Mouse (Mus musculus) hindlimb bud, embryonic 11.5 days (tissue): Measurements from ENCODE around the gene Gria2.

ENCODE experiments used
- DNase-seq: peaks from one replicate; pipeline ENCODE4 v3.0.0-alpha.2; 2012; ENCODE audit warnings: low read depth, low spot score; ENCODE audit errors: extremely low spot score

Gene Gria2

GRCm38 (mm10) chr3:80776628-80777027 lies 26.0 kb downstream of the Gria2 start:
- DNase-seq = no peak

- DNase-seq = no peak
Measured at GRCm38 (mm10) chr3:80775971-80776370, 26.7 kb downstream of the Gria2 start.

GRCm38 (mm10) chr3:80774005-80774764 lies 28.4 kb downstream of the Gria2 start:
- no peak for DNase-seq

- no peak for DNase-seq
Measured at GRCm38 (mm10) chr3:80773232-80773631, 29.4 kb downstream of the Gria2 start.

- no peak for DNase-seq
Measured at GRCm38 (mm10) chr3:80769506-80770235, 33.0 kb downstream of the Gria2 start.

GRCm38 (mm10) chr3:80758955-80759354 lies 43.7 kb downstream of the Gria2 start:
- DNase-seq = no peak

GRCm38 (mm10) chr3:80758363-80758762 lies 44.3 kb downstream of the Gria2 start:
- DNase-seq = no peak

- DNase-seq = no peak
Measured at GRCm38 (mm10) chr3:80750786-80751185, 51.8 kb downstream of the Gria2 start.

GRCm38 (mm10) chr3:80725205-80725604 lies 77.4 kb downstream of the Gria2 start:
- DNase-seq = no peak

- no peak for DNase-seq
Measured at GRCm38 (mm10) chr3:80713123-80713522, 89.5 kb downstream of the Gria2 start.

GRCm38 (mm10) chr3:80708992-80709391 lies 93.6 kb downstream of the Gria2 start:
- DNase-seq = no peak

- no peak for DNase-seq
Measured at GRCm38 (mm10) chr3:80702173-80702572, 100.5 kb downstream of the Gria2 start.

- no peak for DNase-seq
Measured at GRCm38 (mm10) chr3:80697523-80697922, 105.1 kb downstream of the Gria2 start.

GRCm38 (mm10) chr3:80694965-80695364 lies 107.7 kb downstream of the Gria2 start:
- DNase-seq = no peak

GRCm38 (mm10) chr3:80665105-80665504 lies 137.5 kb downstream of the Gria2 start:
- DNase-seq = no peak

- DNase-seq = no peak
Measured at GRCm38 (mm10) chr3:80663293-80663692, 139.3 kb downstream of the Gria2 start.

GRCm38 (mm10) chr3:80661838-80662237 lies 140.8 kb downstream of the Gria2 start:
- no peak for DNase-seq

GRCm38 (mm10) chr3:80652213-80652612 lies 150.4 kb downstream of the Gria2 start:
- no peak for DNase-seq
